Comparison of ENCODE assay signal across 14 mouse cellular contexts in genomic region chr11:116187226-116187930, GRCm38 (mm10). TPM values are rescaled to one million over a fixed set of nuclear protein-coding genes. Genes with fewer than 3 reads are reported as not detected.
DNase-seq lines count a peak whose midpoint lies in the region; ATAC-seq and TF ChIP-seq lines count a peak whose summit lies in the region.
"Had no signal": no experiment of that assay in that cellular context is flagged by ENCODE, and none has a peak within 500 bp of the region (broad histone marks: within the 10 kb centered on the region; RNA-seq: fewer than 3 reads in every experiment).

No protein-coding gene starts in this region.

- H3K4me3 ChIP-seq in heart, embryonic 14.5 days (ENCODE audit: control insufficient read depth in 1 of 2, insufficient read depth in 1 of 2, low read depth in 1 of 2, low read length in 2 of 2): no peak overlapping the region
- H3K4me3 ChIP-seq in heart, embryonic 10.5 days: no peak overlapping the region
- no peak overlapping the region for H3K4me3 ChIP-seq in midbrain, embryonic 10.5 days
- H3K4me3 ChIP-seq in midbrain, embryonic 15.5 days: no peak overlapping the region
- H3K4me3 ChIP-seq in hindbrain, embryonic 13.5 days: no peak overlapping the region
- H3K4me3 ChIP-seq in stomach, postnatal 0 days (ENCODE audit: low read depth, low read length): no peak overlapping the region

- H3K36me3 ChIP-seq in heart, embryonic 14.5 days (ENCODE audit: control insufficient read depth, insufficient read depth, low read length): peaks cover 83% of the 10 kb centered on the region
- H3K36me3 ChIP-seq in heart, embryonic 10.5 days: peaks cover 64% of the 10 kb centered on the region
- peaks cover 57% of the 10 kb centered on the region for H3K36me3 ChIP-seq in midbrain, embryonic 10.5 days
- H3K36me3 ChIP-seq in midbrain, embryonic 15.5 days (replicated peaks): peaks cover 17% of the 10 kb centered on the region
- H3K36me3 ChIP-seq in hindbrain, embryonic 13.5 days: peaks cover 80% of the 10 kb centered on the region
- peaks cover 11% of the 10 kb centered on the region; the same call in 1 of the 2 replicates for H3K36me3 ChIP-seq in stomach, postnatal 0 days (ENCODE audit: control insufficient read depth, insufficient read depth, low read length)

- no peak for ATAC-seq in heart, embryonic 14.5 days (ENCODE audit: insufficient number of reproducible peaks, insufficient read depth, low FRiP score, low read depth)
- ATAC-seq in midbrain, embryonic 15.5 days (replicated peaks): no peak
- ATAC-seq in hindbrain, embryonic 13.5 days (ENCODE audit: low FRiP score): no peak
- ATAC-seq in stomach, postnatal 0 days (ENCODE audit: low FRiP score, low TSS enrichment): no peak
- ATAC-seq: Patski had no signal

- H3K4me1 ChIP-seq in heart, embryonic 14.5 days (ENCODE audit: control insufficient read depth in 2 of 2, insufficient read depth in 2 of 2, low read length in 2 of 2): peaks cover 3 to 7% of the 10 kb centered on the region in 2 experiments; a peak in 2 of 4 replicates
- peaks cover 12% of the 10 kb centered on the region; the same call in 1 of the 2 replicates for H3K4me1 ChIP-seq in heart, embryonic 10.5 days
- H3K4me1 ChIP-seq in midbrain, embryonic 10.5 days: peaks cover 17% of the 10 kb centered on the region
- peaks cover 8% of the 10 kb centered on the region; the same call in 1 of the 2 replicates for H3K4me1 ChIP-seq in midbrain, embryonic 15.5 days
- H3K4me1 ChIP-seq in hindbrain, embryonic 13.5 days (replicated peaks): peaks cover 15% of the 10 kb centered on the region
- 0 out of 2 replicates have a peak, but pooled peaks cover 2% of the 10 kb centered on the region for H3K4me1 ChIP-seq in stomach, postnatal 0 days (replicated peaks; ENCODE audit: control insufficient read depth, insufficient read depth)

- H3K9me3 ChIP-seq in heart, embryonic 14.5 days (ENCODE audit: control insufficient read depth, low read length): no peaks in the 10 kb centered on the region
- H3K9me3 ChIP-seq in heart, embryonic 10.5 days: no peaks in the 10 kb centered on the region
- H3K9me3 ChIP-seq in midbrain, embryonic 10.5 days (replicated peaks): no peaks in the 10 kb centered on the region
- H3K9me3 ChIP-seq in midbrain, embryonic 15.5 days: no peaks in the 10 kb centered on the region
- H3K9me3 ChIP-seq in hindbrain, embryonic 13.5 days: no peaks in the 10 kb centered on the region
- no peaks in the 10 kb centered on the region for H3K9me3 ChIP-seq in stomach, postnatal 0 days (ENCODE audit: control insufficient read depth, low read length)

- no peak overlapping the region for H3K9ac ChIP-seq in heart, embryonic 14.5 days (ENCODE audit: low read length)
- no peak overlapping the region for H3K9ac ChIP-seq in midbrain, embryonic 15.5 days
- peak overlapping the region; percentile 46; the same call in 1 of the 2 replicates for H3K9ac ChIP-seq in hindbrain, embryonic 13.5 days
- no peak overlapping the region for H3K9ac ChIP-seq in stomach, postnatal 0 days (ENCODE audit: low read length)

- DNase-seq in heart, embryonic 10.5 days (ENCODE audit: low spot score): no peak
- no peak for DNase-seq in midbrain, embryonic 10.5 days (ENCODE audit: low spot score)
- no peak for DNase-seq in stomach, postnatal 0 days (ENCODE audit: low spot score)
- DNase-seq in layer of hippocampus, postnatal 10 days (ENCODE audit: low spot score in 2 of 2): no peak
- DNase-seq in urinary bladder, postnatal 25 days (ENCODE audit: low spot score): no peak
- DNase-seq: adrenal gland, postnatal 36 days; cerebellum, adult 9-11 months; kidney, postnatal 25 days; left cerebral cortex, postnatal 4 days; thymus, adult 2 months had no signal

- peak overlapping the region; percentile 28 to 49; a peak in 2 of 4 replicates for H3K27ac ChIP-seq in heart, embryonic 14.5 days (replicated peaks in 1 of 2; ENCODE audit: control insufficient read depth in 1 of 2, insufficient read depth in 1 of 2, low read depth in 2 of 2, low read length in 2 of 2)
- no peak overlapping the region for H3K27ac ChIP-seq in heart, embryonic 10.5 days
- peak overlapping the region; percentile 57 for H3K27ac ChIP-seq in midbrain, embryonic 10.5 days (replicated peaks)
- no peak overlapping the region; the same call in 1 of the 2 replicates for H3K27ac ChIP-seq in midbrain, embryonic 15.5 days
- 0 out of 2 replicates have a peak overlapping the region, but pooled peaks have one; percentile 56 for H3K27ac ChIP-seq in hindbrain, embryonic 13.5 days
- peak overlapping the region; percentile 56; the same call in 1 of the 2 replicates for H3K27ac ChIP-seq in stomach, postnatal 0 days (replicated peaks)

- no peak for TF ChIP-seq CTCF in stomach, postnatal 0 days (IDR thresholded peaks at IDR 0.05; ENCODE audit: low read depth)

- no peaks in the 10 kb centered on the region for H3K27me3 ChIP-seq in heart, embryonic 14.5 days (ENCODE audit: control insufficient read depth, insufficient read depth, low read length)
- H3K27me3 ChIP-seq in heart, embryonic 10.5 days (ENCODE audit: insufficient read depth, poor library complexity, severe bottlenecking): no peaks in the 10 kb centered on the region
- H3K27me3 ChIP-seq in midbrain, embryonic 10.5 days (ENCODE audit: low read depth, poor library complexity, severe bottlenecking): no peaks in the 10 kb centered on the region
- H3K27me3 ChIP-seq in midbrain, embryonic 15.5 days (replicated peaks): no peaks in the 10 kb centered on the region
- H3K27me3 ChIP-seq in hindbrain, embryonic 13.5 days: no peaks in the 10 kb centered on the region
- no peaks in the 10 kb centered on the region for H3K27me3 ChIP-seq in stomach, postnatal 0 days (ENCODE audit: control insufficient read depth, insufficient read depth, low read length)
- H3K27me3 ChIP-seq: Patski had no signal

- no peak for TF ChIP-seq EP300 in stomach, postnatal 0 days (optimal IDR thresholded peaks at IDR 0.05)

- 50% methylated on average over 11 of the region's 11 CpGs for WGBS in heart, embryonic 14.5 days
- WGBS in heart, embryonic 10.5 days: 52% methylated on average over 11 of the region's 11 CpGs
- WGBS in midbrain, embryonic 10.5 days: 51% methylated on average over 11 of the region's 11 CpGs
- WGBS in midbrain, embryonic 15.5 days: 33% methylated on average over 11 of the region's 11 CpGs
- 33% methylated on average over 11 of the region's 11 CpGs for WGBS in hindbrain, embryonic 13.5 days
- 54% methylated on average over 11 of the region's 11 CpGs for WGBS in stomach, postnatal 0 days

- H3K4me2 ChIP-seq in heart, embryonic 14.5 days (ENCODE audit: low read length): no peak overlapping the region
- no peak overlapping the region for H3K4me2 ChIP-seq in midbrain, embryonic 15.5 days
- no peak overlapping the region for H3K4me2 ChIP-seq in hindbrain, embryonic 13.5 days
- no peak overlapping the region for H3K4me2 ChIP-seq in stomach, postnatal 0 days (replicated peaks; ENCODE audit: low read depth)

RNA-seq across cellular contexts. Expression of gene Ten1, which starts 11.3 kb away (rescaled TPM):
- polyA plus RNA-seq in heart, embryonic 14.5 days (2014; fragmentation: Nextera tagmentation; extraction: Ambion mirVana): 85.1 and 89.4 TPM in 2 replicates
- polyA plus RNA-seq in heart, embryonic 10.5 days (2016; fragmentation: Nextera tagmentation; extraction: Ambion mirVana): 87.6 and 99.5 TPM in 2 replicates
- 57.2 and 60.8 TPM in 2 replicates for polyA plus RNA-seq in midbrain, embryonic 10.5 days (2016; fragmentation: Nextera tagmentation; extraction: Ambion mirVana)
- 86.7 and 92.5 TPM in 2 replicates for polyA plus RNA-seq in midbrain, embryonic 15.5 days (2015; fragmentation: Nextera tagmentation; extraction: Ambion mirVana)
- polyA plus RNA-seq in hindbrain, embryonic 13.5 days (2015; fragmentation: Nextera tagmentation; extraction: Ambion mirVana): 87.7 and 91.7 TPM in 2 replicates
- polyA plus RNA-seq in stomach, postnatal 0 days (2015; fragmentation: Nextera tagmentation; extraction: Ambion mirVana): 51.9 and 52.6 TPM in 2 replicates
- 10 to 100 TPM; 39.0 to 46.2 TPM for total RNA-seq in layer of hippocampus, postnatal 10 days (2021)

RNA-seq across cellular contexts. Expression of gene Acox1, which starts 11.5 kb away (rescaled TPM):
- 36.8 and 39.6 TPM in 2 replicates for polyA plus RNA-seq in heart, embryonic 14.5 days (2014; fragmentation: Nextera tagmentation; extraction: Ambion mirVana)
- polyA plus RNA-seq in heart, embryonic 10.5 days (2016; fragmentation: Nextera tagmentation; extraction: Ambion mirVana): 24.5 and 32.7 TPM in 2 replicates
- 21.2 and 26.3 TPM in 2 replicates for polyA plus RNA-seq in midbrain, embryonic 10.5 days (2016; fragmentation: Nextera tagmentation; extraction: Ambion mirVana)
- polyA plus RNA-seq in midbrain, embryonic 15.5 days (2015; fragmentation: Nextera tagmentation; extraction: Ambion mirVana): 63.0 and 64.0 TPM in 2 replicates
- polyA plus RNA-seq in hindbrain, embryonic 13.5 days (2015; fragmentation: Nextera tagmentation; extraction: Ambion mirVana): 53.2 and 54.6 TPM in 2 replicates
- 207 and 211 TPM in 2 replicates for polyA plus RNA-seq in stomach, postnatal 0 days (2015; fragmentation: Nextera tagmentation; extraction: Ambion mirVana)
- 100 to 1,000 TPM; 112 to 116 TPM for total RNA-seq in layer of hippocampus, postnatal 10 days (2021)

RNA-seq across cellular contexts. Expression of gene Fbf1, which starts 19.4 kb away (rescaled TPM):
- 13.6 and 14.9 TPM in 2 replicates for polyA plus RNA-seq in heart, embryonic 14.5 days (2014; fragmentation: Nextera tagmentation; extraction: Ambion mirVana)
- polyA plus RNA-seq in heart, embryonic 10.5 days (2016; fragmentation: Nextera tagmentation; extraction: Ambion mirVana): 27.7 and 30.6 TPM in 2 replicates
- 58.9 and 71.0 TPM in 2 replicates for polyA plus RNA-seq in midbrain, embryonic 10.5 days (2016; fragmentation: Nextera tagmentation; extraction: Ambion mirVana)
- polyA plus RNA-seq in midbrain, embryonic 15.5 days (2015; fragmentation: Nextera tagmentation; extraction: Ambion mirVana): 69.2 and 78.4 TPM in 2 replicates
- polyA plus RNA-seq in hindbrain, embryonic 13.5 days (2015; fragmentation: Nextera tagmentation; extraction: Ambion mirVana): 64.4 and 69.5 TPM in 2 replicates
- 8.0 and 8.8 TPM in 2 replicates for polyA plus RNA-seq in stomach, postnatal 0 days (2015; fragmentation: Nextera tagmentation; extraction: Ambion mirVana)
- 10 to 100 TPM; 84.7 to 94.9 TPM for total RNA-seq in layer of hippocampus, postnatal 10 days (2021)

RNA-seq across cellular contexts. Expression of gene Mrpl38, which starts 48.7 kb away (rescaled TPM):
- polyA plus RNA-seq in heart, embryonic 14.5 days (2014; fragmentation: Nextera tagmentation; extraction: Ambion mirVana): 92.3 and 96.6 TPM in 2 replicates
- polyA plus RNA-seq in heart, embryonic 10.5 days (2016; fragmentation: Nextera tagmentation; extraction: Ambion mirVana): 112 and 127 TPM in 2 replicates
- polyA plus RNA-seq in midbrain, embryonic 10.5 days (2016; fragmentation: Nextera tagmentation; extraction: Ambion mirVana): 113 TPM in 2 replicates
- polyA plus RNA-seq in midbrain, embryonic 15.5 days (2015; fragmentation: Nextera tagmentation; extraction: Ambion mirVana): 81.7 and 85.1 TPM in 2 replicates
- 76.4 and 78.2 TPM in 2 replicates for polyA plus RNA-seq in hindbrain, embryonic 13.5 days (2015; fragmentation: Nextera tagmentation; extraction: Ambion mirVana)
- polyA plus RNA-seq in stomach, postnatal 0 days (2015; fragmentation: Nextera tagmentation; extraction: Ambion mirVana): 49.5 and 50.2 TPM in 2 replicates
- 10 to 100 TPM; 55.6 to 64.8 TPM for total RNA-seq in layer of hippocampus, postnatal 10 days (2021)

RNA-seq across cellular contexts. Expression of gene Evpl, which starts 50.5 kb away (rescaled TPM):
- polyA plus RNA-seq in heart, embryonic 14.5 days (2014; fragmentation: Nextera tagmentation; extraction: Ambion mirVana): 0.58 and 0.63 TPM in 2 replicates
- 0.67 and 1.5 TPM in 2 replicates for polyA plus RNA-seq in heart, embryonic 10.5 days (2016; fragmentation: Nextera tagmentation; extraction: Ambion mirVana)
- 0.32 and 0.57 TPM in 2 replicates for polyA plus RNA-seq in midbrain, embryonic 10.5 days (2016; fragmentation: Nextera tagmentation; extraction: Ambion mirVana)
- polyA plus RNA-seq in midbrain, embryonic 15.5 days (2015; fragmentation: Nextera tagmentation; extraction: Ambion mirVana): 0.84 and 0.96 TPM in 2 replicates
- polyA plus RNA-seq in hindbrain, embryonic 13.5 days (2015; fragmentation: Nextera tagmentation; extraction: Ambion mirVana): 0.35 and 0.43 TPM in 2 replicates
- polyA plus RNA-seq in stomach, postnatal 0 days (2015; fragmentation: Nextera tagmentation; extraction: Ambion mirVana): 26.5 and 30.1 TPM in 2 replicates
- under 1 TPM; 0.57 to 0.65 TPM for total RNA-seq in layer of hippocampus, postnatal 10 days (2021)

Comparison
In these comparisons a context has a peak if more than half of its experiments do, and no peak if none do; other contexts are left out.
1. H3K27ac ChIP-seq: peak in heart, embryonic 14.5 days (2 of 2), midbrain, embryonic 10.5 days (single experiment), hindbrain, embryonic 13.5 days (single experiment) and stomach, postnatal 0 days (single experiment); none in heart, embryonic 10.5 days (single experiment) and midbrain, embryonic 15.5 days (single experiment).